Comparison of ENCODE assay signal across 9 mouse cellular contexts in genomic region chr2:166140427-166140826, GRCm38 (mm10). TPM values are rescaled to one million over a fixed set of nuclear protein-coding genes. Genes with fewer than 3 reads are reported as not detected.
DNase-seq lines count a peak whose midpoint lies in the region; ATAC-seq and TF ChIP-seq lines count a peak whose summit lies in the region.
"Had no signal": no experiment of that assay in that cellular context is flagged by ENCODE, and none has a peak within 500 bp of the region (broad histone marks: within the 10 kb centered on the region; RNA-seq: fewer than 3 reads in every experiment).

No protein-coding gene starts in this region.

- H3K4me3 ChIP-seq in thymus, adult 2 months (ENCODE audit: control insufficient read depth, insufficient read depth, low read length) = no peak overlapping the region
- H3K4me3 ChIP-seq: lung, embryonic 15.5 days had no signal

- peak; percentile 10 to 14 for DNase-seq in spleen, adult 18-20 months
- DNase-seq in spleen, postnatal 14 days (ENCODE audit: low spot score in 2 of 2) = no peak
- peak; percentile 52 to 71 for DNase-seq in gastrocnemius, postnatal 36 days
- DNase-seq in kidney, postnatal 36 days = peak; percentile 91 to 92
- peak; percentile 55 for DNase-seq in right cerebral cortex, postnatal 4 days
- no peak for DNase-seq in thymus, adult 2 months
- no peak for DNase-seq in cerebellum, adult 11 months

- WGBS in thymus, adult 2 months = 39% methylated on average over 9 of the region's 9 CpGs

- H3K27me3 ChIP-seq in thymus, adult 2 months (ENCODE audit: control insufficient read depth, insufficient read depth, low read length) = no peaks in the 10 kb centered on the region

- intact Hi-C loops in gastrocnemius, postnatal 36 days (cut with DNase I) = no loop called here

- no peak overlapping the region for H3K27ac ChIP-seq in thymus, adult 2 months (ENCODE audit: control insufficient read depth, insufficient read depth, low read length)
- H3K27ac ChIP-seq: lung, embryonic 15.5 days had no signal

- no peak for TF ChIP-seq POLR2A in thymus, adult 2 months (IDR thresholded peaks at IDR 0.05; ENCODE audit: control insufficient read depth, extremely low read depth, insufficient read depth, low read length, poor library complexity)

- ATAC-seq in erythroid progenitor cell, adult 5-6 weeks (replicated peaks; ENCODE audit: low FRiP score, poor library complexity, severe bottlenecking) = no peak

- H3K36me3 ChIP-seq in thymus, adult 2 months (ENCODE audit: control insufficient read depth, insufficient read depth, low read length) = no peaks in the 10 kb centered on the region
- H3K36me3 ChIP-seq: lung, embryonic 15.5 days had no signal

- H3K4me1 ChIP-seq in thymus, adult 2 months (replicated peaks; ENCODE audit: control insufficient read depth, insufficient read depth, low read length) = no peaks in the 10 kb centered on the region

- no peak for TF ChIP-seq CTCF in thymus, adult 2 months (IDR thresholded peaks at IDR 0.05; ENCODE audit: borderline replicate concordance, control insufficient read depth, extremely low read depth, insufficient read depth, low read length, poor library complexity)

RNA-seq across cellular contexts. Expression of gene Sulf2, which starts 15.0 kb away (rescaled TPM):
- 10 to 100 TPM in 1 of 2 experiments, 1 to 10 TPM in 1; 7.9 to 10.5 TPM for total RNA-seq in gastrocnemius, postnatal 36 days (2021)
- polyA plus RNA-seq in thymus, adult 2 months (2012; rRNA removed) = 19.3 and 24.3 TPM in 2 replicates
- 3.4 and 6.1 TPM in 2 replicates for total RNA-seq in erythroid progenitor cell, adult 5-6 weeks (2015; ENCODE audit: low replicate concordance)
- 2.4 and 3.7 TPM in 2 replicates for total RNA-seq in erythroid progenitor cell, adult 5-6 weeks (2017; ENCODE audit: low replicate concordance)

Comparison
In these comparisons a context has a peak if more than half of its experiments do, and no peak if none do; other contexts are left out.
1. DNase-seq: peak in spleen, adult 18-20 months (2 of 2), gastrocnemius, postnatal 36 days (2 of 2), kidney, postnatal 36 days (2 of 2) and right cerebral cortex, postnatal 4 days (single experiment); none in spleen, postnatal 14 days (0 of 2), thymus, adult 2 months (single experiment) and cerebellum, adult 11 months (single experiment).